Mouse (Mus musculus) heart, postnatal 25 days (tissue): Measurements from ENCODE around the gene Hist2h3b. TPM values are rescaled to one million over a fixed set of nuclear protein-coding genes. Genes with fewer than 3 reads are reported as not detected.
A peak's percentile ranks its signal among the peaks of the same experiment; 100 is the strongest.
"Not testable (repeated sequence)": the region's sequence is repeated elsewhere in the genome, so short reads cannot be mapped to it uniquely, and the experiment has no call there.

Experiments
- DNase-seq: peaks from one replicate; pipeline ENCODE4 v3.0.0; 2022; ENCODE audit warnings: low spot score
- intact Hi-C: fragments of 180-260 bp; cut with DNase I; formaldehyde crosslinking; loops from one replicate; pipeline ENCODE4 v1.15.1; 2025
- total RNA-seq, 2 experiments: library from RNA; stranded (reverse); gene quantifications; 2 replicates each; pipeline ENCODE4 v1.2.3; 2021

Gene Hist2h3b
- total RNA-seq, 2 experiments from 2014 or later: 25.8 to 48.9 TPM

- intact Hi-C loops: no loop called here
Measured at GRCm38 (mm10) chr3:96237904-96238511, 30.4 kb upstream of the Hist2h3b start.

GRCm38 (mm10) chr3:96238954-96239793 is 29.3 kb upstream of the Hist2h3b start, which contains the start of gene Hist2h3c2:
TSS of gene Hist2h3c2 (minus strand) at chr3:96239127.
- intact Hi-C loops: not testable (repeated sequence)

More at GRCm38 (mm10) chr3:96237904-96238511, 30.4 kb upstream of the Hist2h3b start:
- no peak for DNase-seq

GRCm38 (mm10) chr3:96239949-96240798 is 28.3 kb upstream of the Hist2h3b start, which contains the start of gene Hist2h2aa2:
TSS of gene Hist2h2aa2 (minus strand) at chr3:96240276.
- intact Hi-C loops: loop anchor here (2.0 kb wide), 1 partner anchor 23 kb away; the partner anchor contains the start of gene Hist2h4
- DNase-seq: peak; percentile 94

More at GRCm38 (mm10) chr3:96238954-96239793, 29.3 kb upstream of the Hist2h3b start, which contains the start of gene Hist2h3c2:
- peak; percentile 33 for DNase-seq

GRCm38 (mm10) chr3:96240799-96241197 is 27.7 kb upstream of the Hist2h3b start:
- intact Hi-C loops: loop anchor here (2.0 kb wide), 1 partner anchor 22 kb away; the partner anchor contains the start of gene Hist2h4
- DNase-seq: no peak

GRCm38 (mm10) chr3:96243921-96244572 is 24.4 kb upstream of the Hist2h3b start:
- DNase-seq: no peak
- intact Hi-C loops: no loop called here

GRCm38 (mm10) chr3:96245003-96245886 is 23.2 kb upstream of the Hist2h3b start, which contains the start of gene Hist2h2aa1:
TSS of gene Hist2h2aa1 (plus strand) at chr3:96245497.
- peak; percentile 85 for DNase-seq
- intact Hi-C loops: not testable (repeated sequence)

GRCm38 (mm10) chr3:96246018-96246417 is 22.4 kb upstream of the Hist2h3b start:
- DNase-seq, intact Hi-C loops: not testable (repeated sequence)

GRCm38 (mm10) chr3:96246427-96246856 is 22.0 kb upstream of the Hist2h3b start, which contains the start of gene Hist2h3c1:
TSS of gene Hist2h3c1 (plus strand) at chr3:96246685.
- DNase-seq, intact Hi-C loops: not testable (repeated sequence)

- DNase-seq: no peak
- intact Hi-C loops: loop anchor here (1.0 kb wide), 1 partner anchor 15 kb away; no protein-coding TSS in a partner anchor
Measured at GRCm38 (mm10) chr3:96247356-96248140, 20.9 kb upstream of the Hist2h3b start.

GRCm38 (mm10) chr3:96248141-96249033 is 20.1 kb upstream of the Hist2h3b start:
- intact Hi-C loops: loop anchor here (1.0 kb wide), 1 partner anchor 14 kb away; no protein-coding TSS in a partner anchor
- no peak for DNase-seq

GRCm38 (mm10) chr3:96249034-96249345 is 19.5 kb upstream of the Hist2h3b start:
- DNase-seq: no peak
- intact Hi-C loops: no loop called here

GRCm38 (mm10) chr3:96250890-96251289 is 17.6 kb upstream of the Hist2h3b start:
- no peak for DNase-seq
- intact Hi-C loops: no loop called here

- DNase-seq: no peak
- intact Hi-C loops: no loop called here
Measured at GRCm38 (mm10) chr3:96251787-96252186, 16.7 kb upstream of the Hist2h3b start.

GRCm38 (mm10) chr3:96254683-96255355 is 13.6 kb upstream of the Hist2h3b start:
- DNase-seq: no peak
- intact Hi-C loops: no loop called here

GRCm38 (mm10) chr3:96255926-96256593 is 12.4 kb upstream of the Hist2h3b start:
- no peak for DNase-seq
- intact Hi-C loops: no loop called here
